Mouse (Mus musculus) CH12.LX (cell line): ENCODE results near the gene A930033H14Rik. TPM values are rescaled to one million over a fixed set of nuclear protein-coding genes. Genes with fewer than 3 reads are reported as not detected.

ENCODE experiments used
- DNase-seq: peaks from one replicate; pipeline ENCODE4 v3.0.0-alpha.2; 2013; ENCODE audit errors: extremely low read depth
- H3K27ac ChIP-seq: 2 replicates; pipeline ENCODE4 v1.5.1; 2012; ENCODE audit warnings: low read depth, mild to moderate bottlenecking, control low read depth, moderate library complexity; ENCODE audit not compliant: insufficient read depth
- H3K27me3 ChIP-seq: replicated peaks from 2 replicates; pipeline ENCODE3; 2012; ENCODE audit warnings: inconsistent platforms
- H3K36me3 ChIP-seq, 2 experiments: replicated peaks in 1 of 2; 2 replicates each; pipeline versions ENCODE3 to v1.6.1; 2012; ENCODE audit warnings: inconsistent platforms in 1 of 2, low read length in 1 of 2, mild to moderate bottlenecking in 1 of 2, mixed read lengths in 1 of 2, moderate library complexity in 1 of 2; ENCODE audit not compliant: control insufficient read depth in 1 of 2, insufficient read depth in 1 of 2
- H3K4me1 ChIP-seq, 2 experiments: 2 replicates each; pipeline ENCODE4 v1.6.1; 2012; ENCODE audit warnings: inconsistent platforms in 1 of 2, moderate library complexity in 1 of 2; ENCODE audit not compliant: insufficient read depth in 2 of 2, control insufficient read depth in 1 of 2
- H3K4me2 ChIP-seq: 2 replicates; pipeline ENCODE4 v1.6.1; 2012; ENCODE audit warnings: low read depth, mild to moderate bottlenecking, control low read depth; ENCODE audit not compliant: poor library complexity, insufficient read depth, severe bottlenecking
- H3K4me3 ChIP-seq, 3 experiments: fragments of 150-350 bp in 1 of 3; sonication (generic) in 1 of 3; replicated peaks in 1 of 3; 2 replicates each; pipeline versions ENCODE3 to v1.5.1; 2011 to 2012; ENCODE audit warnings: low read depth in 2 of 3, low read length in 2 of 3, mild to moderate bottlenecking in 2 of 3, moderate library complexity in 2 of 3, control low read depth in 1 of 3, improper control_type of control experiment in 1 of 3, inconsistent platforms in 1 of 3, mixed read lengths in 1 of 3; ENCODE audit not compliant: poor library complexity in 1 of 3
- H3K79me2 ChIP-seq: replicated peaks from 2 replicates; pipeline ENCODE4 v1.6.1; 2012; ENCODE audit warnings: mild to moderate bottlenecking, moderate library complexity; ENCODE audit not compliant: control insufficient read depth, poor library complexity, insufficient read depth, severe bottlenecking; ENCODE audit errors: extremely low read depth
- H3K9ac ChIP-seq: 2 replicates; pipeline ENCODE4 v1.6.1; 2012; ENCODE audit warnings: low read depth, mild to moderate bottlenecking, control low read depth, moderate library complexity; ENCODE audit not compliant: insufficient read depth
- H3K9me3 ChIP-seq: replicated peaks from 2 replicates; pipeline ENCODE3; 2012; ENCODE audit warnings: low read length, inconsistent platforms, mixed read lengths
- CHD1 ChIP-seq: IDR thresholded peaks from 2 replicates; pipeline ENCODE4 v1.6.1; 2012; ENCODE audit warnings: low read depth, low read length, improper control_type of control experiment, inconsistent platforms
- E2F4 ChIP-seq: IDR thresholded peaks from 2 replicates; pipeline ENCODE4 v1.6.1; 2011; ENCODE audit warnings: low read depth, low read length, improper control_type of control experiment; ENCODE audit not compliant: insufficient replicate concordance
- ELF1 ChIP-seq: IDR thresholded peaks from 2 replicates; pipeline ENCODE4 v1.6.1; 2014; ENCODE audit warnings: low read depth, mild to moderate bottlenecking, inconsistent platforms, low read length, improper control_type of control experiment
- EP300 ChIP-seq: IDR thresholded peaks from 2 replicates; pipeline ENCODE4 v1.6.1; 2011; ENCODE audit warnings: low read length, improper control_type of control experiment
- MAFK ChIP-seq: IDR thresholded peaks from 2 replicates; pipeline ENCODE4 v1.6.1; 2011; ENCODE audit warnings: low read length, improper control_type of control experiment; ENCODE audit not compliant: insufficient replicate concordance
- MEF2A ChIP-seq: IDR thresholded peaks from 2 replicates; pipeline ENCODE4 v1.6.1; 2014; ENCODE audit warnings: low read depth, mild to moderate bottlenecking, inconsistent platforms, low read length, improper control_type of control experiment, borderline replicate concordance
- MXI1 ChIP-seq: IDR thresholded peaks from 2 replicates; pipeline ENCODE4 v1.6.1; 2011; ENCODE audit warnings: mild to moderate bottlenecking, low read depth, low read length, improper control_type of control experiment
- NELFE ChIP-seq: IDR thresholded peaks from 2 replicates; pipeline ENCODE4 v1.6.1; 2011; ENCODE audit warnings: low read depth, low read length, improper control_type of control experiment
- PAX5 ChIP-seq: IDR thresholded peaks from 2 replicates; pipeline ENCODE4 v1.6.1; 2012; ENCODE audit warnings: low read length, inconsistent platforms, mixed read lengths
- USF2 ChIP-seq: conservative IDR thresholded peaks from 2 replicates; pipeline ENCODE4 v1.6.1; 2011; ENCODE audit warnings: low read depth, low read length, improper control_type of control experiment
- dilution Hi-C: fragments of 300-500 bp; cut with MboI; formaldehyde crosslinking; loops from 2 replicates; pipeline ENCODE4 v1.14.3; 2020; ENCODE audit warnings: low sequenced_read_pairs; ENCODE audit not compliant: extremely low pct_unique_long_range_greater_than_20kb, extremely low pct_ligation_motif_present
- in situ Hi-C: fragments of 300-500 bp; cut with MboI; formaldehyde crosslinking; loops from 3 replicates; pipeline ENCODE4 v1.14.3; 2019; ENCODE audit warnings: low sequenced_read_pairs, low pct_ligation_motif_present, low pct_unique_long_range_greater_than_20kb, mixed read lengths
- polyA plus RNA-seq: library from polyadenylated mRNA; unstranded; fragments of >175 nt; gene quantifications from 2 replicates; pipeline ENCODE4 v1.2.1, GENCODE M21; 2012; ENCODE audit warnings: low read depth; ENCODE audit not compliant: insufficient read length
- total RNA-seq, 2 experiments: library from RNA; depleted of rRNA; stranded (reverse); fragments of 300-350 nt in 1 of 2; fragments of >200 nt in 1 of 2; gene quantifications; 2 replicates each; pipeline ENCODE4 v1.2.3; 2012 to 2014

A930033H14Rik gene
- total and polyA plus RNA-seq, 3 experiments, result 0.13 to 0.85 (median 0.46) TPM

- Histone ChIP-seq H3K36me3 (peaks cover 2 to 3% of the 10 kb centered on the region in 2 experiments), H3K4me1 (peaks cover 21 to 44% of the 10 kb centered on the region in 2 experiments), H3K9me3 (no peaks in the 10 kb centered on the region), H3K4me3 (no peak overlapping the region), H3K9ac (no peak overlapping the region), H3K79me2 (peaks cover 3% of the 10 kb centered on the region), H3K4me2 (no peak overlapping the region), H3K27ac (no peak overlapping the region), H3K27me3 (no peaks in the 10 kb centered on the region)
- dilution Hi-C loops (no loop called here), in situ Hi-C loops (no loop called here)
- TF ChIP-seq MXI1 (no peak), ELF1 (no peak), NELFE (no peak), E2F4 (no peak), USF2 (no peak), CHD1 (no peak), PAX5 (no peak), MAFK (no peak), MEF2A (no peak)
- no peak for DNase-seq
Measured at GRCm38 (mm10) chr10:69259929-69260328, 47.0 kb upstream of the A930033H14Rik start.

GRCm38 (mm10) chr10:69259161-69259560 is 46.3 kb upstream of the A930033H14Rik start:
- Histone ChIP-seq H3K27me3 (no peaks in the 10 kb centered on the region), H3K9me3 (no peaks in the 10 kb centered on the region), H3K4me3 (peak overlapping the region in 1 of 3 experiments; percentile 5), H3K9ac (no peak overlapping the region), H3K4me2 (peak overlapping the region; percentile 34), H3K4me1 (peaks cover 27 to 51% of the 10 kb centered on the region in 2 experiments), H3K27ac (peak overlapping the region; percentile 17; the same call in 1 of the 2 replicates), H3K79me2 (peaks cover 3% of the 10 kb centered on the region), H3K36me3 (peaks cover 2 to 3% of the 10 kb centered on the region in 2 experiments)
- TF ChIP-seq EP300, result peak; percentile 32; the same call in 1 of the 2 replicates
- no peak for TF ChIP-seq NELFE
- dilution Hi-C loops, result no loop called here
- in situ Hi-C loops, result no loop called here
- no peak for DNase-seq

- dilution Hi-C loops, result no loop called here
- Histone ChIP-seq H3K9me3 (no peaks in the 10 kb centered on the region), H3K27me3 (no peaks in the 10 kb centered on the region), H3K4me3 (no peak overlapping the region), H3K4me2 (peak overlapping the region; percentile 34; the same call in 1 of the 2 replicates), H3K36me3 (peaks cover 2 to 3% of the 10 kb centered on the region in 2 experiments), H3K9ac (peak overlapping the region; percentile 15; the same call in 1 of the 2 replicates), H3K79me2 (peaks cover 3% of the 10 kb centered on the region), H3K27ac (no peak overlapping the region; the same call in 1 of the 2 replicates), H3K4me1 (peaks cover 28 to 53% of the 10 kb centered on the region in 2 experiments)
- TF ChIP-seq MXI1, result no peak
- in situ Hi-C loops, result no loop called here
- no peak for DNase-seq
Measured at GRCm38 (mm10) chr10:69258588-69258987, 45.7 kb upstream of the A930033H14Rik start.
